Mouse (Mus musculus) neural tube, embryonic 14.5 days (tissue): ENCODE results near the gene Cpne5. TPM values are rescaled to one million over a fixed set of nuclear protein-coding genes. Genes with fewer than 3 reads are reported as not detected.

Experiments used
- ATAC-seq: fragments of 200-750 bp; cut with Nextera tagmentation; 2 replicates; pipeline ENCODE4 v1.8.0; 2017; ENCODE audit warnings: low read depth, mild to moderate bottlenecking, moderate TSS enrichment, moderate library complexity
- H3K27ac ChIP-seq: fragments of 300-500 bp; sonication (generic); 2 replicates; pipeline ENCODE4 v1.5.1; 2014; ENCODE audit warnings: low read depth, mild to moderate bottlenecking, control low read depth, low read length, moderate library complexity, mixed read lengths
- H3K27me3 ChIP-seq: fragments of 300-500 bp; sonication (generic); 2 replicates; pipeline ENCODE4 v1.6.1; 2014; ENCODE audit warnings: low read length; ENCODE audit not compliant: control insufficient read depth, insufficient read depth
- H3K36me3 ChIP-seq: fragments of 300-500 bp; sonication (generic); 2 replicates; pipeline ENCODE4 v1.6.1; 2014; ENCODE audit warnings: low read length, mixed read lengths; ENCODE audit not compliant: control insufficient read depth, insufficient read depth
- H3K4me1 ChIP-seq: fragments of 300-500 bp; sonication (generic); 2 replicates; pipeline ENCODE4 v1.6.1; 2014; ENCODE audit warnings: low read length; ENCODE audit not compliant: control insufficient read depth, insufficient read depth
- H3K4me2 ChIP-seq: fragments of 300-500 bp; sonication (generic); 2 replicates; pipeline ENCODE4 v1.6.1; 2014; ENCODE audit warnings: mild to moderate bottlenecking, low read depth, low read length, control low read depth
- H3K4me3 ChIP-seq: fragments of 300-500 bp; sonication (generic); 2 replicates; pipeline ENCODE4 v1.5.1; 2014; ENCODE audit warnings: low read depth, low read length, control low read depth, mixed read lengths
- H3K9ac ChIP-seq: fragments of 300-500 bp; sonication (generic); replicated peaks from 2 replicates; pipeline ENCODE4 v1.6.1; 2014; ENCODE audit warnings: low read depth, mild to moderate bottlenecking, control low read depth, low read length, mixed read lengths
- H3K9me3 ChIP-seq: fragments of 300-500 bp; sonication (generic); 2 replicates; pipeline ENCODE4 v1.6.1; 2016; ENCODE audit warnings: low read length; ENCODE audit not compliant: control insufficient read depth
- WGBS: fragments of 180-500 bp; shearing (Covaris S2); extraction: QIAGEN DNeasy Blood & Tissue Kit; methylation state at CpG from one replicate; pipeline ENCODE4 v1.1.7; 2014; 5-methylcytosine and 5-hydroxymethylcytosine counted together
- polyA plus RNA-seq: library from polyadenylated mRNA; unstranded; fragments of >200 nt; fragmentation: Nextera tagmentation; extraction: Ambion mirVana; gene quantifications from 2 replicates; pipeline ENCODE4 v1.2.1, GENCODE M21; 2014

Gene Cpne5
- polyA plus RNA-seq, 1 experiment from 2014 or later, result 64.1 TPM

- Histone ChIP-seq H3K27me3 (no peaks in the 10 kb centered on the region), H3K36me3 (no peaks in the 10 kb centered on the region), H3K4me2 (no peak overlapping the region), H3K27ac (no peak overlapping the region), H3K4me3 (no peak overlapping the region), H3K4me1 (no peaks in the 10 kb centered on the region), H3K9ac (no peak overlapping the region), H3K9me3 (no peaks in the 10 kb centered on the region)
- no peak for ATAC-seq
- WGBS, result 84% methylated on average over 7 of the region's 7 CpGs
These were observed 100.1 kb downstream of the Cpne5 start for GRCm38 (mm10) chr17:29137906-29138305.

GRCm38 (mm10) chr17:29136236-29136635, 101.7 kb downstream of the Cpne5 start:
- H3K9me3 ChIP-seq, result no peaks in the 10 kb centered on the region
- no peak overlapping the region for H3K4me2 ChIP-seq
- 65% methylated on average over 6 of the region's 6 CpGs for WGBS
- no peak for ATAC-seq
- no peaks in the 10 kb centered on the region for H3K4me1 ChIP-seq
- no peak overlapping the region for H3K27ac ChIP-seq
- no peak overlapping the region for H3K4me3 ChIP-seq
- no peaks in the 10 kb centered on the region for H3K36me3 ChIP-seq
- H3K27me3 ChIP-seq, result no peaks in the 10 kb centered on the region
- H3K9ac ChIP-seq, result no peak overlapping the region

GRCm38 (mm10) chr17:29135066-29135465, 102.9 kb downstream of the Cpne5 start:
- ATAC-seq, result no peak
- Histone ChIP-seq H3K9ac (no peak overlapping the region), H3K36me3 (no peaks in the 10 kb centered on the region), H3K4me1 (no peaks in the 10 kb centered on the region), H3K27ac (no peak overlapping the region), H3K27me3 (no peaks in the 10 kb centered on the region), H3K4me3 (no peak overlapping the region), H3K9me3 (no peaks in the 10 kb centered on the region), H3K4me2 (no peak overlapping the region)
- 76% methylated on average over 5 of the region's 5 CpGs for WGBS

GRCm38 (mm10) chr17:29129341-29129740, 108.6 kb downstream of the Cpne5 start:
- Histone ChIP-seq H3K4me1 (no peaks in the 10 kb centered on the region), H3K4me2 (no peak overlapping the region), H3K9ac (no peak overlapping the region), H3K4me3 (no peak overlapping the region), H3K9me3 (no peaks in the 10 kb centered on the region), H3K36me3 (no peaks in the 10 kb centered on the region), H3K27me3 (no peaks in the 10 kb centered on the region), H3K27ac (no peak overlapping the region)
- ATAC-seq, result no peak
- WGBS, result 34% methylated on average over 5 of the region's 5 CpGs

GRCm38 (mm10) chr17:29126561-29126960, 111.4 kb downstream of the Cpne5 start:
- ATAC-seq, result no peak
- no peaks in the 10 kb centered on the region for H3K27me3 ChIP-seq
- no peak overlapping the region for H3K4me2 ChIP-seq
- whole genome bisulfite sequencing, result 97% methylated on average over 3 of the region's 3 CpGs
- no peak overlapping the region for H3K4me3 ChIP-seq
- H3K27ac ChIP-seq, result no peak overlapping the region
- no peaks in the 10 kb centered on the region for H3K4me1 ChIP-seq
- no peak overlapping the region for H3K9ac ChIP-seq
- H3K9me3 ChIP-seq, result no peaks in the 10 kb centered on the region
- no peaks in the 10 kb centered on the region for H3K36me3 ChIP-seq

- H3K4me3 ChIP-seq, result no peak overlapping the region
- WGBS, result 73% methylated on average over 6 of the region's 6 CpGs
- no peaks in the 10 kb centered on the region for H3K27me3 ChIP-seq
- no peak overlapping the region for H3K27ac ChIP-seq
- H3K9ac ChIP-seq, result no peak overlapping the region
- H3K4me1 ChIP-seq, result no peaks in the 10 kb centered on the region
- no peaks in the 10 kb centered on the region for H3K9me3 ChIP-seq
- H3K36me3 ChIP-seq, result no peaks in the 10 kb centered on the region
- no peak for ATAC-seq
- no peak overlapping the region for H3K4me2 ChIP-seq
These were observed 114.3 kb downstream of the Cpne5 start for GRCm38 (mm10) chr17:29123578-29124174.

- H3K4me3 ChIP-seq, result no peak overlapping the region
- H3K27me3 ChIP-seq, result no peaks in the 10 kb centered on the region
- no peaks in the 10 kb centered on the region for H3K4me1 ChIP-seq
- no peaks in the 10 kb centered on the region for H3K36me3 ChIP-seq
- ATAC-seq, result no peak
- WGBS, result 86% methylated on average over 6 of the region's 6 CpGs
- H3K9me3 ChIP-seq, result no peaks in the 10 kb centered on the region
- no peak overlapping the region for H3K4me2 ChIP-seq
- H3K27ac ChIP-seq, result no peak overlapping the region
- no peak overlapping the region for H3K9ac ChIP-seq
These were observed 115.2 kb downstream of the Cpne5 start for GRCm38 (mm10) chr17:29122817-29123216.

- Histone ChIP-seq H3K27ac (no peak overlapping the region), H3K4me2 (no peak overlapping the region), H3K9me3 (no peaks in the 10 kb centered on the region), H3K27me3 (no peaks in the 10 kb centered on the region), H3K9ac (no peak overlapping the region), H3K4me3 (no peak overlapping the region), H3K36me3 (no peaks in the 10 kb centered on the region), H3K4me1 (no peaks in the 10 kb centered on the region)
- 60% methylated on average over 12 of the region's 12 CpGs for WGBS
- no peak for ATAC-seq
These were observed 117.3 kb downstream of the Cpne5 start for GRCm38 (mm10) chr17:29120666-29121065.

GRCm38 (mm10) chr17:29118057-29118456, 119.9 kb downstream of the Cpne5 start:
- no peak for ATAC-seq
- Histone ChIP-seq H3K9me3 (no peaks in the 10 kb centered on the region), H3K36me3 (no peaks in the 10 kb centered on the region), H3K27me3 (no peaks in the 10 kb centered on the region), H3K9ac (no peak overlapping the region), H3K4me3 (no peak overlapping the region), H3K27ac (no peak overlapping the region), H3K4me2 (no peak overlapping the region), H3K4me1 (no peaks in the 10 kb centered on the region)
- 55% methylated on average over 5 of the region's 5 CpGs for WGBS
